Mouse (Mus musculus) bone marrow, adult 2 months (tissue): ENCODE results near the gene Sos1.

ENCODE experiments used
- CTCF ChIP-seq: fragments of 200-500 bp; IDR thresholded peaks from 2 replicates; pipeline ENCODE4 v1.5.1; 2011; ENCODE audit warnings: low read length, control low read depth; ENCODE audit not compliant: control insufficient read depth, insufficient read depth
- POLR2A ChIP-seq: fragments of 200-500 bp; IDR thresholded peaks from 2 replicates; pipeline ENCODE4 v1.6.1; 2011; ENCODE audit warnings: low read depth, mild to moderate bottlenecking, control low read depth, low read length, borderline replicate concordance; ENCODE audit not compliant: control insufficient read depth

- no peak for TF ChIP-seq CTCF
- no peak for TF ChIP-seq POLR2A
These were observed 35.7 kb upstream of the Sos1 start for GRCm38 (mm10) chr17:80515956-80516355.
